Mouse (Mus musculus): Measurements from ENCODE around the gene Gm20388. TPM values are rescaled to one million over a fixed set of nuclear protein-coding genes. Genes with fewer than 3 reads are reported as not detected.

Gm20388 gene
- polyA plus RNA-seq, 1 experiment from 2014 or later: not detected

DNA sequence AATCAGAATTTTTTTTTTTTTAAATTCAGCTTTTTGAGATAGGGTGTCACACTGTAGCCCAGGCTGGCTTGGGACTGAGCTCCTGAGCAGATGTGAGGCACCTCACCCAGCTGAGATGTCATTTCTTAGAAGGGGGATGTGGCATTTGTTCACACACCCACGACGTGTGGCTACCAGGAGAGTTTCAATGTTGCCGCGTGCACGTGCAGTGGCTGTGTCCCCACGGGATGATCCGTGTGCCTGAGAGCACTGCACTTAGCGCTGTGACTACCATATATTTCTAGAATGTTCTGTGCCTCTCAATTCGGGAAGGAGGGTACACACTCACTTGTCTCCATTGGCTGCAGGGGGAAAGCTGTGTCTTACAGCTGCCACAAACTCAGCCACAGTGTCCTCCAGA, 2525.5 kb downstream of the Gm20388 start:
- no peak overlapping the region for H3K9ac ChIP-seq (ENCODE audit: low read depth, low read length)
- ATAC-seq: no peak
- WGBS: 92% methylated on average over 9 of the region's 9 CpGs
- no peak overlapping the region for H3K27ac ChIP-seq (ENCODE audit: low read depth, low read length)
- H3K4me2 ChIP-seq (replicated peaks; ENCODE audit: low read depth): no peak overlapping the region
- H3K36me3 ChIP-seq (ENCODE audit: control insufficient read depth, insufficient read depth): peaks cover 34% of the 10 kb centered on the region
- H3K4me1 ChIP-seq (replicated peaks; ENCODE audit: control insufficient read depth, insufficient read depth, low read length): peaks cover 5% of the 10 kb centered on the region; the same call in 1 of the 2 replicates
- TF ChIP-seq CTCF (IDR thresholded peaks at IDR 0.05; ENCODE audit: low read depth): no peak
- no peaks in the 10 kb centered on the region for H3K27me3 ChIP-seq (replicated peaks; ENCODE audit: control insufficient read depth, insufficient read depth, low read length)
- H3K4me3 ChIP-seq (ENCODE audit: low read depth, low read length): no peak overlapping the region
- H3K9me3 ChIP-seq (ENCODE audit: control insufficient read depth): no peaks in the 10 kb centered on the region

DNA sequence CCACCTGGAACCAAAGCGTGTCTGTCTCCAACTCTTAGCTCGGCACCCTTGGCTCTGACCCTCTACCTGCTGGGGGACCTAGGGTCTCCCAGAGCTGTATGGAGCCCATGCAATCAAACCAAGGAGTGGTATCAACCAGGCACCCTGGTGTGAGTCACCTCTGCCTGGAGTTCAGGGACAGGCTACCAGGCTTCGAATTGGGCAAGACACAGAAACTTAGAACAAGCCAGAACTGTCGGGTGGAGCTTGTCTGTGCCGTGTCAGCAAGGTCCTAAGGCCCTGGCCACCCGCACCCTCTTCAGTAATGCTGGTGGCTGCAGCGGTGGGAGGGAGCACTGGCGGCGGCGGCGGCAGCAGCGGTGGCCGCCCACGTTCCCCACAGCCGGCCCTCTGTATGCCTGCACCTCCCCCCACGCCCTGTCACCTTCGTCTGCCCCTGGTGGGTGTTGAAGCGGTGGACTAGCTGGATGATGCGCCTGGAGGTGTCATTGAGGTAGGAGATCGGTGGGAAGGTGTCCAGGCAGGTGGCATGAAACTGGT, 2526.0 kb downstream of the Gm20388 start:
- 83% methylated on average over 20 of the region's 20 CpGs for WGBS
- ATAC-seq: no peak
- Histone ChIP-seq H3K4me2 (replicated peaks; ENCODE audit: low read depth) (no peak overlapping the region), H3K9ac (ENCODE audit: low read depth, low read length) (no peak overlapping the region), H3K4me1 (replicated peaks; ENCODE audit: control insufficient read depth, insufficient read depth, low read length) (peaks cover 3% of the 10 kb centered on the region; the same call in 1 of the 2 replicates), H3K27me3 (replicated peaks; ENCODE audit: control insufficient read depth, insufficient read depth, low read length) (no peaks in the 10 kb centered on the region), H3K9me3 (ENCODE audit: control insufficient read depth) (no peaks in the 10 kb centered on the region), H3K36me3 (ENCODE audit: control insufficient read depth, insufficient read depth) (peaks cover 34% of the 10 kb centered on the region), H3K4me3 (ENCODE audit: low read depth, low read length) (no peak overlapping the region), H3K27ac (ENCODE audit: low read depth, low read length) (no peak overlapping the region)
- no peak for TF ChIP-seq CTCF (IDR thresholded peaks at IDR 0.05; ENCODE audit: low read depth)

DNA sequence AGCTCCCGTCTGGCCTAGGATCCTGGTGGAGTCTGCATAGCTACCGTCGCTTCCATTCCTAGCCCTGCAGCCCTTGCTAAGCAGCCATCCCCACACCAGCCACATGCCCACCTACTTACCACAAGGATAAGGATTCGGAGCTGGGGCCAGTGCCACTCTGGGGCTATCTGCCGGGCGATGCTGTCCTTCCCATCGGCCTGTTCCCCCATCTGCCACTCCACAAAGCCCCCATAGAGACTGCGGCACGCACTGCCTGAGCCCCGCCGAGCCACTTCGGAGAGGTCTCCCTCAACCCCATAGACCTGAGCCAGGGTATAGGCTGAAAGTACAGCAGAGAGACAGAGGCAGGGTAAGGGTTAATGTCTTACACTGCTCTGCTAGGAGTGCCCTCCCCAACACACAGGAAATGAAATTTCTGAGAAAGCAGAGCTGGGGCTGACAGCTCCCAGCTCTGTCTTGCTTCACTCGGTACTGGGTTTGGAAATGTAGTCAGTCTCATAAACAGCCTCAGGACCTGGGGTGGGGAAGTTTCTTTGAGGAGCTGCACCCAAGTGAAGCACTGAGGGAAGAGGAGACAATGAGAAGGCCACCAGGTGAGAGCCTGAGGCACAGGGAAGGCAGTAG, 2527.2 kb downstream of the Gm20388 start:
- no peak for ATAC-seq
- H3K9ac ChIP-seq (ENCODE audit: low read depth, low read length): peak overlapping the region; percentile 23; the same call in 1 of the 2 replicates
- no peak overlapping the region for H3K4me2 ChIP-seq (replicated peaks; ENCODE audit: low read depth)
- H3K4me1 ChIP-seq (replicated peaks; ENCODE audit: control insufficient read depth, insufficient read depth, low read length): no peaks in the 10 kb centered on the region; the same call in 1 of the 2 replicates
- peaks cover 34% of the 10 kb centered on the region for H3K36me3 ChIP-seq (ENCODE audit: control insufficient read depth, insufficient read depth)
- H3K27me3 ChIP-seq (replicated peaks; ENCODE audit: control insufficient read depth, insufficient read depth, low read length): no peaks in the 10 kb centered on the region
- no peaks in the 10 kb centered on the region for H3K9me3 ChIP-seq (ENCODE audit: control insufficient read depth)
- H3K4me3 ChIP-seq (ENCODE audit: low read depth, low read length): no peak overlapping the region
- no peak overlapping the region for H3K27ac ChIP-seq (ENCODE audit: low read depth, low read length)
- TF ChIP-seq CTCF (IDR thresholded peaks at IDR 0.05; ENCODE audit: low read depth): no peak
- WGBS: 84% methylated on average over 13 of the region's 13 CpGs

DNA sequence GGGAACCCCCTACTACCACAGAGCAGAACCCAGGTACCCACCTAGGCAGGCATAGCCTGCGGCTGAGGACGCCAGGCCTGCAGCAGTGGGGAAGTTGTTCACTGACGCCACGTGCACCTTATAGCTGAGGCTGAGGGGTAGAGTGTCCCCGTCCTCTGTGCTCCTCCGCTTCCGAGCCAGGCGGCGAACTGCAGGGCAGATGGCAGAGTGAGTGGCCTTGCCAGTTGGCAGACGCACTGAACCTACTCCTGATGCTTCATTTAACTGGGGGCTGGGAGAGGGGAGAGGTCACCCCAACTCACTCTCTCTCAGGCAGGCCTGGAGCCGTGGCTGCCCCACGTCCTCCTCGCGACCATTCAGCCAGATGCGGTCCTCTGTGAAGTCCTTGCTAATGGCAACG, 2528.7 kb downstream of the Gm20388 start:
- TF ChIP-seq CTCF (IDR thresholded peaks at IDR 0.05; ENCODE audit: low read depth): no peak

DNA sequence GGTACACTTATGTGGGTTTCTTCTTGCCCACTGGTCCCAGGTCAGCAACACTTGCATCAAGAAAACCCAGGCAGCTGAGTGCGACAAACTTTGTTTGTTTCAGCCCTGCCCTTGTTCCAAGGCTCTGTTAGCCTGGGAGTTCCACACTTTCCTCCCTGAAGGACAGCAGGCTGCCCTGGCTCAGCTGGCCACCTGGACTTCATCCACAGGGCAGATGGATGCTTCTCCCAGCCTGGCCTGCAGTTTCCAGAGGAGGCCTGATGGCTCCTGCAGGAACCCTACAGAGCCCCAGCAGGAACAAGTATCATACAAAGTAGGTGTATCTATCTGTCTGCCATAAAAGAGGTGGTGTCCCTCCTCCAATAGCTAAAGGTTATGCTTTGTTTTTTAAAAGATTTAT, 2530.7 kb downstream of the Gm20388 start:
- ATAC-seq: no peak

More for the DNA sequence above, 2528.7 kb downstream of the Gm20388 start:
- Histone ChIP-seq H3K27ac (ENCODE audit: low read depth, low read length) (no peak overlapping the region), H3K4me2 (replicated peaks; ENCODE audit: low read depth) (no peak overlapping the region), H3K36me3 (ENCODE audit: control insufficient read depth, insufficient read depth) (peaks cover 34% of the 10 kb centered on the region), H3K9ac (ENCODE audit: low read depth, low read length) (no peak overlapping the region), H3K4me1 (replicated peaks; ENCODE audit: control insufficient read depth, insufficient read depth, low read length) (no peaks in the 10 kb centered on the region), H3K4me3 (ENCODE audit: low read depth, low read length) (no peak overlapping the region), H3K9me3 (ENCODE audit: control insufficient read depth) (no peaks in the 10 kb centered on the region), H3K27me3 (replicated peaks; ENCODE audit: control insufficient read depth, insufficient read depth, low read length) (no peaks in the 10 kb centered on the region)
- ATAC-seq: no peak
- 95% methylated on average over 16 of the region's 16 CpGs for WGBS

DNA sequence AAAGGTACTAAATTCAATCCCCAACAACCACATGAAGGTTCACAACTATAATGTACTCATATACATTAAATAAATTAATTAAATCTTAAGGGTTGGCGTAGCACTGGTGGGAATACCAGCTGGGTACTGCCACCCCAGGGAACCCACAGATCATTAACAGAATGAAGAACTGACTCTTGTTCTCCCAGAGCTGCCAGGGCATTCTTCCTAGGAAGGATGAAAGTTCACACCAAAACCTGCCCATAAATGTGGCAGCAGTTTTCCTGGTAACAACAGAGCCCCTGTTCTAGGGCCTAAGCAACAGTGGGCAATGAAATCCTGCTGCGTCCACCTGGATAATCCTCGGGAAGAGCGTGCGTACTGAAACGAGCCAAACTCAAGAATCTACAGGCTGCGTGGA, 2531.7 kb downstream of the Gm20388 start:
- WGBS: 17% methylated on average over 7 of the region's 7 CpGs
- Histone ChIP-seq H3K4me3 (ENCODE audit: low read depth, low read length) (peak overlapping the region; percentile 58), H3K4me2 (replicated peaks; ENCODE audit: low read depth) (peak overlapping the region; percentile 99), H3K9ac (ENCODE audit: low read depth, low read length) (peak overlapping the region; percentile 54), H3K27me3 (replicated peaks; ENCODE audit: control insufficient read depth, insufficient read depth, low read length) (no peaks in the 10 kb centered on the region), H3K4me1 (replicated peaks; ENCODE audit: control insufficient read depth, insufficient read depth, low read length) (peaks cover 3% of the 10 kb centered on the region; the same call in 1 of the 2 replicates), H3K27ac (ENCODE audit: low read depth, low read length) (no peak overlapping the region; the same call in 1 of the 2 replicates), H3K36me3 (ENCODE audit: control insufficient read depth, insufficient read depth) (peaks cover 19% of the 10 kb centered on the region), H3K9me3 (ENCODE audit: control insufficient read depth) (no peaks in the 10 kb centered on the region)
- TF ChIP-seq CTCF (IDR thresholded peaks at IDR 0.05; ENCODE audit: low read depth): no peak
- no peak for ATAC-seq

More for the DNA sequence above, 2530.7 kb downstream of the Gm20388 start:
- no peaks in the 10 kb centered on the region for H3K27me3 ChIP-seq (replicated peaks; ENCODE audit: control insufficient read depth, insufficient read depth, low read length)
- no peak for TF ChIP-seq CTCF (IDR thresholded peaks at IDR 0.05; ENCODE audit: low read depth)
- H3K36me3 ChIP-seq (ENCODE audit: control insufficient read depth, insufficient read depth): peaks cover 28% of the 10 kb centered on the region
- no peak overlapping the region for H3K4me3 ChIP-seq (ENCODE audit: low read depth, low read length)
- no peak overlapping the region for H3K9ac ChIP-seq (ENCODE audit: low read depth, low read length)
- no peak overlapping the region for H3K4me2 ChIP-seq (replicated peaks; ENCODE audit: low read depth)
- WGBS: 84% methylated on average over 1 of the region's 1 CpGs
- no peak overlapping the region for H3K27ac ChIP-seq (ENCODE audit: low read depth, low read length)
- H3K4me1 ChIP-seq (replicated peaks; ENCODE audit: control insufficient read depth, insufficient read depth, low read length): peaks cover 3% of the 10 kb centered on the region; the same call in 1 of the 2 replicates
- H3K9me3 ChIP-seq (ENCODE audit: control insufficient read depth): no peaks in the 10 kb centered on the region
